Mouse (Mus musculus): ENCODE results near the gene Nup62. TPM values are rescaled to one million over a fixed set of nuclear protein-coding genes. Genes with fewer than 3 reads are reported as not detected.
A peak's percentile ranks its signal among the peaks of the same experiment; 100 is the strongest.

Nup62 gene
- total RNA-seq, 2 experiments from 2014 or later = 28.0 to 35.3 TPM

- DNase-seq = peak; percentile 63
Observed at GRCm38 (mm10) chr7:44818751-44819235, 2.9 kb downstream of the Nup62 start.

GRCm38 (mm10) chr7:44819391-44819790 lies 3.5 kb downstream of the Nup62 start:
- peak; percentile 1 for DNase-seq

- DNase-seq = peak; percentile 3
Observed at GRCm38 (mm10) chr7:44819863-44820262, 4.0 kb downstream of the Nup62 start.

- DNase-seq = peak; percentile 0
Observed at GRCm38 (mm10) chr7:44820525-44820924, 4.6 kb downstream of the Nup62 start.

GRCm38 (mm10) chr7:44821666-44822448 lies 6.0 kb downstream of the Nup62 start:
- peak; percentile 2 for DNase-seq

GRCm38 (mm10) chr7:44823409-44823808 lies 7.5 kb downstream of the Nup62 start:
- no peak for DNase-seq

- DNase-seq = peak; percentile 82
Observed at GRCm38 (mm10) chr7:44824872-44825271, 9.0 kb downstream of the Nup62 start.

- no peak for DNase-seq
Observed at GRCm38 (mm10) chr7:44826771-44827170, 10.9 kb downstream of the Nup62 start.

GRCm38 (mm10) chr7:44828706-44829105 lies 12.8 kb downstream of the Nup62 start:
- DNase-seq = no peak

- DNase-seq = no peak
Observed at GRCm38 (mm10) chr7:44832763-44833162, 16.9 kb downstream of the Nup62 start.

- DNase-seq = no peak
Observed at GRCm38 (mm10) chr7:44835373-44836015, 19.6 kb downstream of the Nup62 start.

- no peak for DNase-seq
Observed at GRCm38 (mm10) chr7:44836016-44836404, 20.1 kb downstream of the Nup62 start.

GRCm38 (mm10) chr7:44836423-44837053 lies 20.6 kb downstream of the Nup62 start:
- DNase-seq = peak; percentile 48

GRCm38 (mm10) chr7:44838073-44838472 lies 22.2 kb downstream of the Nup62 start:
- DNase-seq = no peak

GRCm38 (mm10) chr7:44839171-44839490 lies 23.2 kb downstream of the Nup62 start:
- DNase-seq = no peak

- peak; percentile 52 for DNase-seq
Observed at GRCm38 (mm10) chr7:44839491-44840191, 23.8 kb downstream of the Nup62 start.

GRCm38 (mm10) chr7:44840426-44840825 lies 24.5 kb downstream of the Nup62 start:
- DNase-seq = no peak

GRCm38 (mm10) chr7:44841825-44842463 lies 26.1 kb downstream of the Nup62 start:
- DNase-seq = no peak

- DNase-seq = no peak
Observed at GRCm38 (mm10) chr7:44845006-44845405, 29.1 kb downstream of the Nup62 start.

- no peak for DNase-seq
Observed at GRCm38 (mm10) chr7:44846804-44847203, 30.9 kb downstream of the Nup62 start.

GRCm38 (mm10) chr7:44847772-44848171 lies 31.9 kb downstream of the Nup62 start:
- no peak for DNase-seq

All from gastrocnemius, postnatal 10 days (tissue).